Mouse (Mus musculus) E14TG2a.4 (cell line): Measurements from ENCODE around the gene Mat2a.

Source experiments
- CTCF ChIP-seq: conservative IDR thresholded peaks from 2 replicates; pipeline ENCODE4 v1.5.1; 2014; ENCODE audit warnings: low read length
- NANOG ChIP-seq: IDR thresholded peaks from 2 replicates; pipeline ENCODE4 v1.6.1; 2014; ENCODE audit warnings: borderline replicate concordance, low read length, mixed read lengths
- POU5F1 ChIP-seq: IDR thresholded peaks from 2 replicates; pipeline ENCODE4 v1.6.1; 2014; ENCODE audit warnings: low read length, borderline replicate concordance

DNA sequence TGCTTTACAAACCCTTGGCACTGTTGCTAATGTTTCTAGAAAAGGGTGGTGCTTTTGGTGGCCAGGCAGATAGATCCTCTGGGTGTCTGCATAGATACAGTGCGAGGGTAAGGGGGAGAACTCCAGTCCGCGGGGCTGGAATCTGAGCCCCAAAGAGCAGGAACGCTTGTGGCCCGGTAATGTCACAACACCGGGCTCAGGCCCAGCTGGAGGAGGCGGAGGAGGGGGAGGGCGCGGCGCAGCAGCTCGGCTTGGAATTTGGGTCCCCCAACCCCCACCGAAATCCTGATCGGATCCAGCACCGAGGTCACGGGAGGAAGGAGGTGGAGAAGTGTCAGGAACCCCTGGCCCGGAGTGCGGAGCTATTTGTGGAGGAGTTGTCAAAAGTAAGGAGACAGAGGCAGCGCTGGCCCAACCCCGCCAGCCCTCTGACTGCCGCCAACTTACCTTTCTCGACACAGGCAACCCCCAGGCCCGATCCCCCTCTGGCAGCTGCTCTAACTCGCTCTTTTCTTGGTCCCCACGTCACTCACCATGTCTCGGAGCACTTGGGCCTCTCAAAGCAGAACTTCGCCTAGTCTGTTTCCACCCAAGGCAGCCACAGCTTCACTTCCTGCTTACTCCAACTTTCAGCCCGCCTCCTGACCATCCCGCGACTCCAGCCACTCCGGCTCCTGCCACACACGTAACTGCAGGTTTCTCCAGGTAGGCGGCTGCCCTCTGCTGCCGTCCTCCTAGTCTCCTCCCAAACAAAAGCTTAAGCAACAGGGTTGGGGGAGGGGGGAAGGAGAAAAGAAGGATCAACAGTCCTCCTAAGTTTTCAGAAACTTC, 49.2 kb downstream of the Mat2a start, which contains the start of gene Vamp8:
- TF ChIP-seq CTCF (no peak), POU5F1 (no peak), NANOG (no peak)
